Mouse (Mus musculus): Measurements from ENCODE around the gene Pdlim5. TPM values are rescaled to one million over a fixed set of nuclear protein-coding genes. Genes with fewer than 3 reads are reported as not detected.

The Pdlim5 gene
- total RNA-seq, 1 experiment = 38.8 TPM

Other genes starting within 250 kb of the Pdlim5 start
- gene Bmpr1b, start 226.3 kb downstream of the Pdlim5 start, total RNA-seq (2012; rRNA removed) = 0.85 and 1.2 TPM in 2 replicates
- not detected in 2 replicates for gene Gbp5, start 98.3 kb upstream of the Pdlim5 start, total RNA-seq (2012; rRNA removed)
- 0.79 and 0.94 TPM in 2 replicates for gene Gbp7, start 134.6 kb upstream of the Pdlim5 start, total RNA-seq (2012; rRNA removed)
- gene Gbp3, start 164.3 kb upstream of the Pdlim5 start, total RNA-seq (2012; rRNA removed) = 4.7 and 4.8 TPM in 2 replicates
- gene Gbp2b, start 199.2 kb upstream of the Pdlim5 start, total RNA-seq (2012; rRNA removed) = 5.3 and 5.6 TPM in 2 replicates
- 9.7 and 12.6 TPM in 2 replicates for gene Gbp2, start 224.9 kb upstream of the Pdlim5 start, total RNA-seq (2012; rRNA removed)